Mouse (Mus musculus) R1 (cell line): ENCODE results near the gene Sema4f.

Experiments used
- DNase-seq: peaks from one replicate; pipeline ENCODE4 v3.0.0-alpha.2; 2018; ENCODE audit warnings: low read depth, low spot score

Gene Sema4f

DNA sequence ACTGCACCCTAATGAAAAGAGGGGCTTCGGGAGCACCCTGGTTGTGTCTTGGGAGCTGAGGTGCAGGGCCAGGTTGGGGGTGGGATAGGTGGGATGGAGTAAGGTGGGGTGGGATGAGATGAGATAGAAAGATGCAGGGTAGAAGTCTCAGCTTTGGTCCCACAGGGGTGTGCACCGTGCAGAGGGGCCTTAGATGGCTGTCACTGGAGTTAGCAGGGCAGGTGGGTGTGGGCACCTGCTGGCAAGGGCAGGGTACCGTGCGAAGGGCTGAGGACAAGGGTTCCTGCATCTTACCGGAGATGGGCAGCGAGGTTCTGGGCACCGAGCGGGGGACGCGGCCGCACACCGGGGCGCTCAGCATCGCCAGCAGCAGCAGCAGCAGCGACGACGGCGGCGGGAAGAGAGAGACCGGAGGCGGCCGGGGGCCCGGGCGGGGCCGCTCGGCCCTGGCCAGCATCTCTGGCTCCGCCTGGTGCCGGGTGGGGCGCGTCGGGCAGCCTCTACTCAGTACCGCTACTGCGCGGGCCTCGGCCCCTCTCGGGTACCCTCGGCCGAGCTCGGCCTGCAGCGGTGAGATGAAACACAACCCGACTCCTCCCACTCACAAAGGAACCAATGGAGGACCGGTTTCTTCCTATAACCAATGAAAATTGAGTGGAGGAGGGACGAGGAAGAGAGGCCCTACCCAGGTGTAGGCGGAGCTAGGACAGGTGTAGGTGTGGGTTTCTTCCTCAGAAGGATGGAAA is at the start of gene Sema4f:
Gene Sema4f (minus strand): TSS at position 603 of the 746 bp plus-strand sequence.
- DNase-seq, result peak; percentile 95

DNA sequence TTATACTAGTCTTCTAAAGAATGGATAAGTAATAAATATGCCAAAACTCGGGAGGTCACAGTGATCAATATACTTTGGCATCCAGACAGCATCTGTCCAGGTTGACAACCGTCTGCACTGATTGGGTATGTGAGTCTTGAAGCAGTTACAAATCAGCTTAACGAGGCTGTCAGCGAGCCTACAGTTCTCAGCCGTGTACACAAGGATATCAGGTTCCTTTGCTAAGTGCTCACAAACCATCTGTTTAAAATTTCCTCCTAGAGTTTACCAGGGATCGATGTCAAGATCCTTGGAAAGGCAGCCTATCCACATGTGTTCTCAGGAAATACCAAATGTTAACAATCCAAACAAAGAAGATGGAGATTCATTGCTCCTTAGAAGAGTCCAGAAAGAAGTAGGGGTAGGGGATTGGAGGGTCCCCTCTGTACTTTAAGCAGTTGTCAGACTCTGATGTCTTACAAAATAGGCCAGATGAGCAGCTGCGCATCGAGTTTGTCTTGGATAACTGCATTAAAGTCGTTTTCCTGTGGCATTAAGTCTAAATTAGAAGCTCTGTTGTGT is 47.9 kb upstream of the Sema4f start:
- no peak for DNase-seq

DNA sequence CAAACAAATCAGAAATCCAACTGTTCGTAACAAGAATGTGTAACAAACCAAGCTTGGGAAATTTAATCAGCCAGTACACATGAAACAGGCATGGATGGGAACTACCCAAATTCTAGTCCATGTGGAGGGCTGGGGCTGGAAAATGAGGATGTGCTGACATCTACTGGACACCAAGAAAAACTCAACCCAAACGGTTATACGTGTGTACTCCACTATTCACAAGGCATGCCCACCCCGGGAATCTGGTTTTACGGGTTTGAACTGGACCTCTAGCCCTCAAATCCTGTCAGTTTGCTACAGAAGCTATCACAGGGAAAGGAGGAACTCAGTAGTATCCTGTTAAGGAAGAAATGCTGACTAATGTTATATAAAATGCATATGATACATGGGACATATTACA is 31.5 kb upstream of the Sema4f start:
- peak; percentile 75 for DNase-seq

DNA sequence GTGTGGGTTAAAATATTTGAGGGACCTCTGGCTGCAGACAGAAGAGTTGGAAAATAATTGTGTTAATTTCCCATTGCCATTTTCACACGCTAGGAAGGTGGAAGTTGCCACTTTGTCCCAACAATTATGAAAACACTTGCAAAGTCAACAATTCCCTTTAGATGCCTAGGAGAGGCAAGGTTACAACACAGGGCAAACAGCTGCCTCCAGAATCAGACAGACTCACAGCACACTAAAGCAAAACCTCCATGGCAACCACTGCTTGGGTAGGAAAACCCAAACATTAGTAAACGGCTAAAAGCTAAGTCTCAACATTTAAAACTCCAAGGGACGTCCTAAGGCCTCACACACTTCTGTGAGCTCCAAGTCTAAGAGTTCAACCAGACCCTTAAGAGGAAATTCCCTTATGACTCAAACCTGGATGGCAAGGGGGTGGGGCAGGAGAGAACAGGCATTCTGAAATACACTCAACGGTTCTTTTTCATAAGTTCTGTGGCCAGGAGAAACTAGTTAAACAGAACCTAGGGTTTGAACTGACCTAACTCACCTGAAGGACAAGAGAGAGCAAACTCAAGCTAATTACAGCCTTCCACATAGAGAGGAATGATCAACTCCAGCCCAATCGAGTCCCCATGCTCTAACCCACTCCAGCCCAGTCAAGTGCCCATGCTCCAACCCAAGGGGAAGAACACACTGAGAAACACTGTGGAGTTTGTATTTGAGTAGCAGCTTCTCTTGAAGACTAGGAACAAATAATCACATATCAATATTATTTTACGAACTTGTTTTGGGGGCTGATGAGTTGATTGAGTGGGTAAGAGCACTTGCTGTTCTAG is 29.9 kb upstream of the Sema4f start:
- no peak for DNase-seq

DNA sequence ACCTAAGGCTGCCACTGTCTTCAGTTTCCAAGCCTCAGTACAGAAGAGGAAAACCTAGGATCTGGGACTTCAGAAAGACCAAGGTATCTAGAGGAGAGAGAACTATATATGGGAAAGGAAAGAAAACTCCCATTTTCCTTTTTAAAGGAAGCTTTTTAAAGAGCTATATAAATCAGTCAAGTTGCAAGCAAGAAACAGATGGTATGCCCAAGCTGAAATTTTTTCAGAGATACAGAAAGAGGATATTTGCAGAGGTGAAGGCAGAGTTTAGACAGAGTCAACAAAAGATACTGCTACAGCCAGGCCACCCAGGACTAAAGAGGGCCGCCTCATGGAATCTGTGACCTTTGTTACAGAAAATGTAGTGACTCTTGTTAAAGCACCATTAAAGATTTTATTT is 22.1 kb upstream of the Sema4f start:
- DNase-seq, result no peak

DNA sequence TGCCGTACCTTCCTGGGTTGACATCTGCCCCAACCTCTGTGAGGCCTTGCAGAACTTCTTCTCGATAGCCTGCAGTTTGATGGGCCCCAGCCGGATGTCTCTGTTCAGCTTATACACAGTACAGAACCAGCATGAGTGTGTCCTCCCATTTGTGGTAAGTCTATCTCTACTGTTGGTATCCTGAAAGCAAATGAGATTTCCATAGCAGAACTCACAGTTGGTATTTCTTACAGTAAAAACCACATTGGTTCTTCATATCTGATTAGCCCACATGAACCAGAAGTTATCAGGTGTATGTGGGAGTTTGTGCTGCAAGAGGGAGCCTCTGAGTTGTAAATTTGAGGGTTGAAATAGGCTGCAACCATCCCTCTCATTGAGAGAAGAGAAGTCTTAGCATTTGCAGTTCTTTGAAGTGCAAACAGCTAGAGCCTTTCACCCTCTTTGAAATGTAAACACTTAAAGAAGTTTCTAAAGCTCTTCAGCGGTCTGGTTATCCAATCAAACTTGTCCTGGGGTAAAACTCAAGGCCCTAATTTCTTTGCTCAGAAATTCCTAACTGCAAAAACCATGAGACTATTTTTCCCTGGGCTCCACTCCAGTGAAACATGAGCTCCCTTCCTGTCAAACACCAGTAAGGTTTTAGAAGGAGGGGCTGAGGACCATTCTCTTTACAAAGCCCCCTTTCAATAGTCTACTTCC is 17.1 kb upstream of the Sema4f start:
- DNase-seq, result no peak

DNA sequence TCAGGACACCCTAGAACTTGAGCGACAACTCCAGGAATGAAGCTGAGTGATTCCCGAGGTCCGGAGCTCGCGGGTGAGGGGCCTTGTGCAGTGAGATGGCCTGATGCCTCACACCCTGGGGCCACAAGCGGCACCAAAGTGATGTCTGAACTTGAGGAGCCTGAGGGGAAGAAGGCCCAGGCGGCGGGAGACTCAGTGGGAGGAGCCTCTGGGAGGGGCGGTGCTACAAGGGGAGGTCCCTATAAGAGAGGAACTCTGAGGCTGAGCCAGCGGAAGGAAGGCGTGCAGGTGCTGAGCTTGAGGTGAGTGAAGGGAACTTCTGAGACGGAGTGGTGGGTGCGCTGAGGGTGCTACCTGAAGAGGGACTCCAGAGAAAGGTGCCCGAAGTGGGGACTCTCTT is 7.1 kb upstream of the Sema4f start, which contains the start of gene M1ap:
Gene M1ap (plus strand): TSS at position 252 of the 400 bp plus-strand sequence.
- peak; percentile 87 for DNase-seq

DNA sequence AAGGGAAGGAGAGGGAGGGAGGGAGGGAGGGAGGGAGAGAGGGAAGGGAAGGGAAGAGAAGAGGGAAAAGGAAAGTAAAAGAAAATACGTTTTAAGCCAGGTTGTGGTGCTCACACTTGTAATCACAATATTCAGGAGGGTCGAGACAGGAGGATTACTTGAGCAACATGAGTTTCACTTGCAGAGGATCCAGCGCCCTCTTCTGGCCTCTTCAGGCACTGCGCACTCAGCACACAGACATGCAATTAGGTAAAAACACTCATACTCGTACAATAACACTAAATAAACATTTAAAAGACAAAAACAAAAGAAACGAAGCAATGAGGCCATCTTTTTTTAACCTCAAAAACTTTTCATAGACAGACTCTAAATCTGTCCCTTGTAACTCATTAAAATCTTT is 6.2 kb upstream of the Sema4f start:
- DNase-seq, result peak; percentile 83

DNA sequence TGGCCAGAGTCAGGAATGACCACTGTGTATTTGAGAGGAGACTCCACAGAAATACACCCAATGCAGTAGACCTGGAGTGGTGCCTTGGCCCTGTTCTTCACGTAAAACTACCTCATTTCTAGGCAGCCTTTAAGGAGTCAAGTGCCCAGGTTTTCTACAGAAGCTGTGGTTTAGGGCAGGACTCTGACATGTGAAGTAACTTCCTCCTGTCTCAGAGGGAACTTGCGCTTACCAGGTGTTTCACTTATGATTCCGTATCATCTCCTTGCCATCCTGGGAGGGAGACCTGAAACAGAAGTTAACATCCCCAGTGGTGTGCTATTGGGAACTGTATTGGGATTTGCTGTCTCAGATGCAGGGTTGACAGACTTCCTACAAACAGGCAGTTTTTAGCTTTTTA is 1.2 kb upstream of the Sema4f start:
- DNase-seq, result no peak

DNA sequence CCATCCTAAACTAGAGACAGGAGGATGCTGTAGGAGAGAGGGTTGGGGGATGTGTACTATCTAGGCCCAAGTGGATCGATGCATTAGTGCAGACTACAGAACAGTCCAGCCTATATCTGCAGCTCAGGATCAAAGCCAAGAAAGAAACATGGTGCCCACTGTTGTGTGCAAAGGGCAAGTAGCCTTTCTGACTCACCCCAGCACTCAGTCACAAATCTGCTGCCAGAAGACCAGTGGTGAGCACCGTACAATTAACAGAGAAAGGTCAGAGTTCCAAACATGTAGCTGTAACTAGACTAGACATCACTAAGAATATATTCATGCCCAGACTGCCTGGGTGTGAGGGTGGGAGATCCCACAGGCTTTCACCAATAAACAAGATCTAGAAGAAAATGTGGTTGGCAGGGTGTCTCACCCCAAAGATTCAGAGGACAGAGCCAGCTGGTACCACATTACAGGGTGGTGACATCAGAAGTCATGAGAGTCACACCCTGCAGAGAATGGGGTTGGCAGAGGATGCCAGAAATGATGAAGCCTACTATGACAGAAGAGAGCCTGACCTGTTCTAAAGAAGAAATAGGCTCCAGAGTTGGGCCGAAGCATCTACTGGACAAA is 4.8 kb downstream of the Sema4f start:
- DNase-seq, result no peak

DNA sequence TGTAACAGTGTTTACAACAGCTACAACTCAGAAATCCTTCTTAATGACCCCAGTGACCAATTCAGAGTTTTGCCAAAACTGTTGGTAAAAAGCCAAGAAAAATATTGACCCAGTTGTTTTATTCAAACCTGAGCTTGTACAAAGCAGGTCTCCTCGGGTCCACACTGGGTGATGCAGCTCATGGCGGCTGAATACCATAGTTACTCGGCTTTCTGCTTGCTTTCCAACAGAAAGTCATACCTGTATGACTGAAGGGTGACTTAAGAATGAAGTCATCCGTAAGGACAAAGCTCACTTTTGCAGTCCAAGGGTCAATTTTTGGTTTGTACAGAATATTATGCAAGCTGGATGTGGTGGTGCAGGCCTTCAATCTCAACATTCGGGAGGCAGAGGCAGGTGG is 12.0 kb downstream of the Sema4f start:
- DNase-seq, result no peak

DNA sequence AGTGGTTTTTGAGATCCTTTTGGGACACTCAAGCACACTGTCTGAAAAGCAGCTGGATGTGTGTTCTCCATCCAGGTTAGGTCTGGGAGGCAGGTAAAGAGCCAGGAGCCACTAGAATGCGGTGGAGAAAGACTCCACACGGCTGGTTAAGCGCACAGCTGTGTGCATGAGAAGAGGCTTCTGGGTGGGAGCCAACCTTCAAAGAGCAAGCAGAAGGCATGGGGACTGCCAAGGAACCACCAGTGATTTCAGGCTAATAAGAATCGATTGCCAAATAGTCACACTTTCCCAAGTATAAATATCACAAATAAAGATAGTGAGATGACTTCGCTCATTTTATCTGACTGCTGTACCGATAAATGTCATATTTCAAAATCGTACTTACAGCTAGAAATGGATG is 13.0 kb downstream of the Sema4f start:
- no peak for DNase-seq

DNA sequence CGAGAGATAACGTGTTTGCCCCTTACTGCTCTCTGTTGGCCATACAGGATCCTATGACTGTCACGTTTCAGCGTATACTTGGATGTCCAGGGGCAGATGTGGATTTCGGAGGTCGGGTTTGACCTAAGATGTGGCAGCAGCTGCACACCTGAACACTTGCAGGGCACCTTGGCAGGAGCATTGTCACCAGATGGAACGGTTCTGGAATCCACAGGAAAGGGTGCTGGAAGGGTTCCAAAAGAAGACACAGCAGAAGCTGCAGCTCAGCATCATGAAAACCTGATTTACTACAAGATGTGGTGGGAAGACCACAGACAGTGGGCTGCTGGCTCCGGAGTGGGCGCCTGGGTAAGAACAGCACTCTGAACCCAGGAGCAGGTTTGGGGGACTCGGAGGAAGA is 13.5 kb downstream of the Sema4f start:
- no peak for DNase-seq

DNA sequence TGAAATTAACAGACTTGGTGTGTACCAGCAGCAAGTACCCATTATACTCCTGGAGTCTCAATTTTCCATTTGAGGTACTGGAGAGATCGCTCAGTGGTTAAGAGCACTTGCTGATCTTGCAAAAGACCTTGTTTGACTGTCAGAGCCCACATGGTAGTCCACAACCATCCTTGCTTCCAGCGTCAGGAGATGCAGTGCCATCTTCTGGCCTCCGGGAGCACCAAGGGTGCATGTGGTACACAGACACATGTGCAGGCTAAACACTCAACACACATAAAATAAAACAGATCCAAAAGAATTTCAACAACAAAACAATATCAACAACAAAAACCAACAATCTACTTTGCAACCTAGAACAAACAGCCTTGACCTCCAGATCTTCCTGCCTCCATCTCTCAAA is 14.6 kb downstream of the Sema4f start:
- no peak for DNase-seq

DNA sequence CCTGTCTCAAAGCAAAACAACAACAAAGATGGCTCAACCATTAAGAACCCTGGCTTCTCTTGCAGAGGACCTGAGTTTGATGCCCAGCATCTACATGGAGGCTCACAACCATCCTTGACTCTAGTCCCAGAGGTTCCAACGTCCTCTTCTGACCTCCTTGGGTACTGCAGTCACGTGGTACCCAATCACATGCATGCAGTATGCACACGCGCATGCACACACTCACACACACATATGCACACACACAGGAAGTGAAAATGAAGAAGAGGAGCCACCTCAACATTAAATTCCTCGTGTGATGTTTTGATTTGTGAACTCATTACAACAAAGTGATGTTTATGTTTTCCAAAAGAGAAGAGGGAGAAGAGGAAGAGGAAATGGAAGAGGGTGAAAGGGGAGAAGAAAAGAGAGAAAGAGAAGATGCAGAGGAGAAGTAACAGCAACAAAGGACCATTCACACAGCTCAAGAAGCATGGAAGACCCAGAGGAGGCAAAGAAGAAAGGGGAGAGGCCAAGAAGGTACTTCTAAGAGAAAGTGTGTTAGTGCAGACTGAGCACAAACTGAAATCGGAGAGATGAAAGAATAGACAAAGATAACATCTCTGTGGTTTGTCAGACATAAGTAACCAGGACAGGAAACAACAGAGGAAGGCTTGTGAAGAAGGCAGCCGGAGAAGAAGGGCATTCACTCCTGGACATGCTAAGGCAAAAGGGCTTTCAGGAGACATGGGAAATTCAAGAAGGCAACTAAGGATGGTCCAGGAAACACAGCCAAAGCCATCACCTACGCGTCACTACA is 17.9 kb downstream of the Sema4f start:
- no peak for DNase-seq

DNA sequence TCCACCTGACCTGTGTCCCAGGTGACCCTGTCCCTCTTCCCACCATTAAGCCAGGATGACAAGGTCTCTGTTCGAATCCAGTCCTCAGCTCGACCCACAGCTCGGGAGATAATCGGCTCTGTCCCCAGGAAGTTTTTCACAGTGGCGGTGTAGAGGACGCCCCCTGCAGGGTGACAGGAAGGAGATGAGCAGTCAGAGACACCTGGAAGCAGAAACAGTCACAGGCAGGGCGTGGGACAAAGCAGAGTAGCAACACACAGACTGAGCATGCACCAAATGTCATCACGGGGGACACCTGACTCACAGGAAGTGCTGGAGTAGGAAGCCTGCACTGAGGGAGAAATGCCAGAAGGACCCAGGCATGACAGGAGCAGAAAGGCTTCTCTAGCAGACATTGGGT is 20.0 kb downstream of the Sema4f start:
- DNase-seq, result peak; percentile 38

DNA sequence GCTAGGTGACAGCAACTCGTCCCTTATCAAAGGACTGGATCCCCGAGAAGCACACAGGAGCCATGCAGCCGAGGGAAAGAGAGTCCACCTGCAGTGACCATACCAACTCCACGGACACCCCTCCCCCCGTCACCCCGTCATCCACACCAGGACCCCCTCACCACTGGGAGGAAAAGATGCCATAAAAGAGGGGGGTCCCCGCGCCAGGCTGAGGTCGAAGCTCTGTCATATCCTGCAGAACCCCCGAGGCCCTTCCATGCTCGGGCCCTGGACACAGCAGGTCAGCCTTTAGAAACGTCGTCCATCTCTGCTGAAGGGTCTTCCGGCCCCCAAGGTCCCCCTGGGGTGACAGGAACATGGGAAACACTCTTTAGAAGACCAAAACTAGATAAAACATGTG is 21.2 kb downstream of the Sema4f start:
- DNase-seq, result no peak

DNA sequence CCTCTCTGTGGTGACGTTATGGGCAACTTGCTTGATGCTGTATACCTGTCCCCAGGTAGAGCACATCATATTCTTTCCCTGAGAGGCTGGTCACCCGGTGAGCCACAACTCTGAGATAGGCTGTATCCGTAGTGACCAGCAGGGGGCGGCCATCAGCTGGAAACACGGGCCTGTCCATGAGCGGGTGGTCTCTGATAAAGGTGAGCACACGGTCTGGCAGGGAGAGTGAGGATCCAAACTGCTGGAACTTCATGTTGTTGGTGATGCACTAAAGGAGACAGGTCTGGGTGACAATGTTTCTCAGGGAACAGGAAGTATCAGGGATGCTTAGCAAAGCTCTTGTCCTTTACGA is 21.8 kb downstream of the Sema4f start:
- DNase-seq, result peak; percentile 65

DNA sequence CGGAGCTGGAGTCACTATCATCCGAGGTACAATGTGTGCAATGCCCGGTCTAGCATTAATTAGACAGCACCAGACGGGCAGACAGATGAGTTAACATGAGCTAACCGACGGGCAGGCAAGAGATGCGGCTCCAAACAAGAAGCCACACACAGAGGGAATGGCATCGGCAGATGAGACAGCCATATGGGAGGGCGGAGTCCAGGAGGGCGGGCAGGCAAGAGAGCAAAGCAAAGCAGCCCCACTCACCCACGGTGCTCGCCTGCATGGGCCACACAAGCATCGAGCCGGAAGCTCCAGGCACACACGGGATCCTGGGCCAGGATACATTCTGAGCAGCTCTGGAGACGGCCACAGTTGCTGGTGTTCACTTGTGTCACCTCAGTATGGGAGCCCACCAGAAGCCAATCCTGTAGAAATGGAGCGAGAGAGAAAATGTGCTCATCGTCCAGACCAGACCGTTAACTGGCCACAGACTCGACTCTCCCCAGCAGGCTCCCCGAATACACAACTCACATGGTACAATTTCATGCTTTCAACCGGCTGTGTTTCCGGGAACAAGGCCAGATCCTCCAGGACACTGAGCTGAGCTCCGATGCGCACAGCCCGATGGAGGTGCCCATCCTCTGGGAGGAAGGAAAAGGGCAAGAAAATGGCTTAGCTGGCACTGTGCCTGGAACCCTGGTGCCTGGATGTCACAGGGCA is 22.3 kb downstream of the Sema4f start:
- no peak for DNase-seq

DNA sequence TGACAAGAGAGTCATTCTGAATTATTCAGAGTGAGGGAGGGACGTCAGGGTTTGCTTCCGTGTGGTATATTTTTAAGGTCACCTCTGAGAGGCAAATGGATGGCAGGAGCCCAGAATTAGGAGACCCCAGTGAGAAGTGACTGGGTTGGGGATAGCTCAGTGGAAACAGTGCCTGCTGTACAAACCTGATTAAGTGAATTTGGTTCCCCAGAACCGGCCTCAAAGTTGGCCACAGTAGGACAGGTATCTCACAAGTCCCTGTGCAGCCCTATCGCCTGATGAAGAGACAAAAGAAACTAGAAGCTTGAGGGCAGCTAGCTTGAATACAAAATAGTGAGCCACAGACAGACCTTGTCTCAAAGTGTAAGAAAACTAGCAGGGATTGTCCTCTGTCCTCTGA is 23.1 kb downstream of the Sema4f start:
- no peak for DNase-seq
